Mouse (Mus musculus) small intestine, adult 2 months (tissue): ENCODE results near the gene Zfp697. TPM values are rescaled to one million over a fixed set of nuclear protein-coding genes. Genes with fewer than 3 reads are reported as not detected.
"Not testable (repeated sequence)": the region's sequence is repeated elsewhere in the genome, so short reads cannot be mapped to it uniquely, and the experiment has no call there.

Experiments used
- H3K27ac ChIP-seq: fragments of 200-500 bp; 2 replicates; pipeline ENCODE4 v1.5.1; 2012; ENCODE audit warnings: low read depth, low read length, control low read depth, inconsistent platforms; ENCODE audit not compliant: insufficient read depth
- H3K27me3 ChIP-seq: fragments of 200-500 bp; 2 replicates; pipeline ENCODE4 v1.6.1; 2012; ENCODE audit warnings: mild to moderate bottlenecking, moderate library complexity, low read length, inconsistent platforms; ENCODE audit not compliant: control insufficient read depth, insufficient read depth
- H3K36me3 ChIP-seq: fragments of 200-500 bp; 2 replicates; pipeline ENCODE4 v1.6.1; 2012; ENCODE audit warnings: mild to moderate bottlenecking, low read length, control low read depth, inconsistent platforms; ENCODE audit not compliant: control insufficient read depth, insufficient read depth
- H3K4me1 ChIP-seq: fragments of 200-500 bp; 2 replicates; pipeline ENCODE4 v1.6.1; 2012; ENCODE audit warnings: low read length, inconsistent platforms, mixed read lengths; ENCODE audit not compliant: control insufficient read depth, insufficient read depth, insufficient read length
- H3K4me3 ChIP-seq: fragments of 200-500 bp; 2 replicates; pipeline ENCODE4 v1.5.1; 2012; ENCODE audit warnings: low read depth, mild to moderate bottlenecking, control low read depth, inconsistent platforms, low read length, moderate library complexity
- CTCF ChIP-seq: fragments of 200-500 bp; IDR thresholded peaks from 2 replicates; pipeline ENCODE4 v1.5.1; 2012; ENCODE audit warnings: low read depth, mild to moderate bottlenecking, control low read depth, inconsistent platforms, low read length, moderate library complexity, mixed read lengths; ENCODE audit not compliant: insufficient replicate concordance, insufficient read length; ENCODE audit errors: extremely low read depth
- POLR2A ChIP-seq: fragments of 200-500 bp; IDR thresholded peaks from 2 replicates; pipeline ENCODE4 v1.6.1; 2012; ENCODE audit warnings: low read depth, mild to moderate bottlenecking, control low read depth, inconsistent platforms, low read length, moderate library complexity
- WGBS: fragments of 180-500 bp; shearing (Covaris S2); methylation state at CpG from one replicate; pipeline ENCODE4 v1.1.7; 2018; 5-methylcytosine and 5-hydroxymethylcytosine counted together
- polyA plus RNA-seq: library from polyadenylated mRNA; depleted of rRNA; stranded (reverse); fragments of >200 nt; gene quantifications from 2 replicates; pipeline ENCODE4 v1.2.3, GENCODE M21; 2012

The Zfp697 gene
- polyA plus RNA-seq, 1 experiment, result 0.89 TPM

DNA sequence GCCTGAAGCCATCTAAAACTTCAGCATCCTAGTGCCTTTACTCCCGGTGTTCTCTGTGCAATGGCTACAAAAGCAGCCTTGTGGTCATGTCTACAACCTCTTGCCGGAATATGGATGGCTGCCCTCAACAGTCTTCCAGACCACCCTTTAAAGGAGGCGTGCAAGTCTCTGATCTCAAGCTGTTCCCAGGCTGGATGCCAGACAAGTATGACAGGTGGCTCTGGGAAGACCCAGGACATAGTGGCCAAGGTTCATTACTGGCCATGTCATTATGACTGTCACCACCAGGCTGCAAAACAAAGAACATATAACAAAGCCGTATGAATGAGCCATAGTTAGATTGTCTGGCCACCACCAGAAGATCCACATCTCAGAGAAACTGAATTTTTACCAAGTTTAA is 4.0 kb upstream of the Zfp697 start:
- 0 out of 2 replicates have a peak, but pooled peaks cover 4% of the 10 kb centered on the region for H3K4me1 ChIP-seq
- H3K27ac ChIP-seq, result no peak overlapping the region
- WGBS, result 76% methylated on average over 4 of the region's 4 CpGs
- no peak overlapping the region for H3K4me3 ChIP-seq
- TF ChIP-seq CTCF (no peak), POLR2A (no peak)
- 0 out of 2 replicates have a peak, but pooled peaks cover 5% of the 10 kb centered on the region for H3K27me3 ChIP-seq
- H3K36me3 ChIP-seq, result no peaks in the 10 kb centered on the region

GRCm38 (mm10) chr3:98379236-98379635 is 3.0 kb upstream of the Zfp697 start:
- H3K27ac ChIP-seq, result no peak overlapping the region
- H3K36me3 ChIP-seq, result no peaks in the 10 kb centered on the region
- no peak for TF ChIP-seq POLR2A
- TF ChIP-seq CTCF, result no peak
- 14% methylated on average over 7 of the region's 7 CpGs for WGBS
- peaks cover 5% of the 10 kb centered on the region; the same call in 1 of the 2 replicates for H3K27me3 ChIP-seq
- 0 out of 2 replicates have a peak, but pooled peaks cover 4% of the 10 kb centered on the region for H3K4me1 ChIP-seq
- H3K4me3 ChIP-seq, result no peak overlapping the region

GRCm38 (mm10) chr3:98381677-98382245 is 500 bp upstream of the Zfp697 start:
- WGBS, result 11% methylated on average over 17 of the region's 17 CpGs
- H3K4me3 ChIP-seq, result peak overlapping the region; percentile 83
- TF ChIP-seq CTCF (peak; percentile 14; the same call in 1 of the 2 replicates), POLR2A (no peak)

DNA sequence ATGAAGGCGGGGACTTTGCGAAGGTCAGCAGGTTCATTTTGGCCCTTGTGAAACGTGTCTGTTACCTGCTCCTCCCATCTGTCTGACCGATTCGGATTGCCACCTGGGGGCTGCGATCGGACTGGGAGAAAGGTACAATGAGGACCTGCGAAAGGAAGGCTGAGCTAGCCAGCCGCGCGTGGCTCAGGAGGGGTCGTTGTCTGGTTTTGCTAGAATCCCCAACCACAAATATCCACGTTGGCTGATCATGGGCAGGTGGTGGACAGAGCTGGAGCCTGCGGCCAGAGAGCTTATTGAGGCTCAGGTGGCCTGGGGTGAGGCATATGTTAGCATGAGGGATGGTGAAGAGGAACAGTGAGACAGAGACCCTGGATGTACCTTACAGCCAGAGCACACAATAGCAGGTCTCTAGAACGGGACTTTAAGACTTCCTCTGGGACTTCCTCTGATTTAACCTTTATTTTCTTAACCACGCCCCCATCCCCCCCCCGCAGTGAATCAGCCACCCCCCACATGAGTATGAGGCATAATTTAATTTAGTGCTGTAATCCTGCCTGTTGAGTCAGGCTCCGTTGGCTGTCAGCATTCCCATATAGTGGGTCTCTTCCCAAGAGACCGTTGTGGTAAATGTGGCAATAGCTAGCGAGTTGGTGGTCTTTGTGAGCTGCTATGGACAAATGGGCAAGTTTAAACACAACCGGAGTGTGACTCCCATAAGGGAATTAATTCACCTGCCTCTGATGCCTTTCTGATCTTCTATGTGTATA is 946 bp downstream of the Zfp697 start:
- WGBS, result 11% methylated on average over 21 of the region's 21 CpGs
- Histone ChIP-seq H3K4me3 (peak overlapping the region; percentile 83), H3K4me1 (0 out of 2 replicates have a peak, but pooled peaks cover 4% of the 10 kb centered on the region), H3K27ac (no peak overlapping the region), H3K27me3 (peaks cover 5% of the 10 kb centered on the region; the same call in 1 of the 2 replicates), H3K36me3 (no peaks in the 10 kb centered on the region)
- TF ChIP-seq CTCF (no peak), POLR2A (no peak)

More at GRCm38 (mm10) chr3:98381677-98382245, 500 bp upstream of the Zfp697 start:
- 0 out of 2 replicates have a peak, but pooled peaks cover 4% of the 10 kb centered on the region for H3K4me1 ChIP-seq
- peaks cover 5% of the 10 kb centered on the region; the same call in 1 of the 2 replicates for H3K27me3 ChIP-seq
- H3K27ac ChIP-seq, result no peak overlapping the region
- no peaks in the 10 kb centered on the region for H3K36me3 ChIP-seq

- no peak for TF ChIP-seq CTCF
- no peak for TF ChIP-seq POLR2A
- Histone ChIP-seq H3K27ac (no peak overlapping the region), H3K27me3 (peaks cover 5% of the 10 kb centered on the region; the same call in 1 of the 2 replicates), H3K4me3 (no peak overlapping the region), H3K36me3 (no peaks in the 10 kb centered on the region), H3K4me1 (0 out of 2 replicates have a peak, but pooled peaks cover 4% of the 10 kb centered on the region)
- WGBS, result 77% methylated on average over 4 of the region's 4 CpGs
These were observed 4.8 kb downstream of the Zfp697 start for GRCm38 (mm10) chr3:98387086-98387485.

DNA sequence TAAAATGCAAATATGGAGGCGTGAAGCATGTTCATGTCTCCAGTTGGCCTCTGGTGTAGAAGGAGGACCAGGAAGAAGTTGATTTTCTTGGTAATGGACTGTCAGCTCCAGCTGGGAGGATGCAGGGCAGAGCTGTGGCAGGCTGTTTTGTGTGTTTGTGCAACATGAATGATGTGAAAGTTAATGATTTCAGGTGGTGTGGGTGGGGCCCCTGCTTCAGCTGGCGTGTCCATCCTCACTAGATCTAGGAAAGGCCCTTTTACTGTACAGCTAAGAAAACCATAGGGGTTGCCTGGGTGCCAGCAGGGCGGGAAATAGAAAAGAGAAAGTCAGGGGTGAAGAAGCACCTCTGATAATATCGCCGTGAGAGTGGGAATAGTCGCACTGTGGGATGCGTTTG is 5.5 kb downstream of the Zfp697 start:
- H3K4me1 ChIP-seq, result 0 out of 2 replicates have a peak, but pooled peaks cover 4% of the 10 kb centered on the region
- no peaks in the 10 kb centered on the region for H3K36me3 ChIP-seq
- 81% methylated on average over 7 of the region's 7 CpGs for WGBS
- TF ChIP-seq POLR2A, result no peak
- TF ChIP-seq CTCF, result no peak
- no peak overlapping the region for H3K4me3 ChIP-seq
- H3K27ac ChIP-seq, result no peak overlapping the region
- peaks cover 4% of the 10 kb centered on the region; the same call in 1 of the 2 replicates for H3K27me3 ChIP-seq

- no peak overlapping the region for H3K4me3 ChIP-seq
- WGBS, result 79% methylated on average over 3 of the region's 3 CpGs
- H3K27me3 ChIP-seq, result no peaks in the 10 kb centered on the region
- no peak overlapping the region for H3K27ac ChIP-seq
- H3K4me1 ChIP-seq, result no peaks in the 10 kb centered on the region
- TF ChIP-seq POLR2A (no peak), CTCF (no peak)
- no peaks in the 10 kb centered on the region for H3K36me3 ChIP-seq
These were observed 7.0 kb downstream of the Zfp697 start for GRCm38 (mm10) chr3:98389305-98389704.

- not testable (repeated sequence) for H3K27me3 ChIP-seq, H3K4me3 ChIP-seq, H3K4me1 ChIP-seq
These were observed 22.1 kb downstream of the Zfp697 start for GRCm38 (mm10) chr3:98404268-98404895.

GRCm38 (mm10) chr3:98405877-98406276 is 23.6 kb downstream of the Zfp697 start:
- not testable (repeated sequence) for H3K36me3 ChIP-seq, H3K4me1 ChIP-seq, H3K27me3 ChIP-seq, H3K4me3 ChIP-seq, H3K27ac ChIP-seq
- WGBS, result 94% methylated on average over 6 of the region's 6 CpGs

More at GRCm38 (mm10) chr3:98404268-98404895, 22.1 kb downstream of the Zfp697 start:
- not testable (repeated sequence) for H3K36me3 ChIP-seq, H3K27ac ChIP-seq
- WGBS, result 90% methylated on average over 9 of the region's 9 CpGs
